Mouse (Mus musculus) CD4-positive naive resting alpha-beta T cell, adult 57 days (primary cell): ENCODE data around the gene Lrrc74b. TPM values are rescaled to one million over a fixed set of nuclear protein-coding genes. Genes with fewer than 3 reads are reported as not detected.

Experiments
- total RNA-seq: library from RNA; stranded (reverse); gene quantifications from one replicate; pipeline ENCODE4 v1.2.4, GENCODE M21; 2023

Gene Lrrc74b
- total RNA-seq = not detected

DNA sequence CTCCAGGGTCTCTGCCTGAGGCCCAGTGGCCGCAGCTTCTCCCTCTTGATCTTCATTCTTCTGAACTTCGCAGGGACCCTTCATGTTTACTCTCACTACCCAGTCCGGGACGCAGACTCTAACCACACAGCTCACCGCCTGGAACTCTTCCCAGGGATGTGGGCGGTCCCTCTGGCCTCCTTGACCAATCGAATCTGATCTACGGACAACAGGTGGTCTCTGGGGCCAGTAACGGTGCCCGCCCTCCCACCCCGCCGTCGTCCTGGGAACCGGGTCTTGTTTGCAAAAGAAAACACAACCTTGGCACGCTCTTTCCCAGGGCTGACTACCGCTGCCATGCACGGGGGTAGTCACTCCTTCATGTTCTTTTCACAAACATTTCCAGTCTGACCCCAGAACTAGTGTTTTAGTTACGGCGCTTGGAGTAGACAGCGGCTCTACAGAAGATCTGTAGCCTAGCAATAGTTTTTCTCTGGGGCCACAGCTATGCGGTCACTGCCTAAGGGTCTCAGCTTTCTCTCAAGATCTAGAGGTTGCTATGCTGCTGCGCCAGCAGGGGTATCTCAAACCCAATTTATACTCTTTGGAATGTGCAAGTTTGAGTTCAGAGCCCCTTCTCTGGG, at the start of gene Lrrc74b:
Gene Lrrc74b (minus strand): TSS at position 120 of the 623 bp plus-strand sequence.

DNA sequence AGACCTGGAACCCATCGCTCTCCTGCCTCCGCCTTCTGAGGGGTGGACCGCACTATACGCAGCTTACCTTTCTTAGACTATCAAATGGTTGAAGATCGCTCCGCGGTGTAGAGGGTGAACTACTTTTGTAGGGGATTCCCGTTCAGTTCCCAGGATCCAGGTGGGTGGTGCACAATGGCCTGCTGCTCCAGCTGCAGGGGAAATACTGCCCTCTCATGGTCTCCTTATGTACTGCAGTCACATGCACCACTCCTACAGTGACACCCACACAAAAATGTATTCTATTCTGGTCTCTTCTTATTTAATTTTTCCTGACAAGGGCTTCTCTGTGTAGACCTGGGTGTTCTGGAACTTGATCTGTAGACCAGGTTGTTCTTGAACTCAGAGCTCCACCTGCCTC, 22.0 kb upstream of the Lrrc74b start, which contains the start of gene Slc7a4:
Gene Slc7a4 (minus strand): TSS at position 151 of the 400 bp plus-strand sequence.

DNA sequence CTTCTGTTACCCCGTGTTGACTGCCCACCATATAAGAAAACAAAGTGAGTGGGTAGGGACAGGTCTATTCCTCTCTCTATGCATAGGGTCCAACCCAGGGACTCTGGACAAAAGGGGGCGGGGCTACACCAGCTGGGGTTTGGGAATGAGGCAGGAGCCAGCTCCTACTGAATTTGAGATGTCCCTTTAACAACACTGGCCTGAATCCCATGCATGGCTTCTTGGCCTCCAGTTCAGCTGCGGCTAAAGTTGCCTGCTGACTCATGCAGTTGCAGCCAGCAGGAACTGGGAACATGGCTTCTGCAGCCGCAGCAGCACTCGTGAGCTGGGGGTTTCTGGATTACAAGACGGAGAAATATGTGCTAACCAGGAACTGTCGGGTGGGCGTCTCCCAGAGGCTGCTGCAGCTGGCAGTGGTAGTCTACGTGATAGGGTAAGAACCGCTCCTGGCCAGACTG, 733 bp upstream of the Lrrc74b start, which contains the start of gene P2rx6:
Gene P2rx6 (plus strand): TSS at position 135 of the 458 bp plus-strand sequence.

DNA sequence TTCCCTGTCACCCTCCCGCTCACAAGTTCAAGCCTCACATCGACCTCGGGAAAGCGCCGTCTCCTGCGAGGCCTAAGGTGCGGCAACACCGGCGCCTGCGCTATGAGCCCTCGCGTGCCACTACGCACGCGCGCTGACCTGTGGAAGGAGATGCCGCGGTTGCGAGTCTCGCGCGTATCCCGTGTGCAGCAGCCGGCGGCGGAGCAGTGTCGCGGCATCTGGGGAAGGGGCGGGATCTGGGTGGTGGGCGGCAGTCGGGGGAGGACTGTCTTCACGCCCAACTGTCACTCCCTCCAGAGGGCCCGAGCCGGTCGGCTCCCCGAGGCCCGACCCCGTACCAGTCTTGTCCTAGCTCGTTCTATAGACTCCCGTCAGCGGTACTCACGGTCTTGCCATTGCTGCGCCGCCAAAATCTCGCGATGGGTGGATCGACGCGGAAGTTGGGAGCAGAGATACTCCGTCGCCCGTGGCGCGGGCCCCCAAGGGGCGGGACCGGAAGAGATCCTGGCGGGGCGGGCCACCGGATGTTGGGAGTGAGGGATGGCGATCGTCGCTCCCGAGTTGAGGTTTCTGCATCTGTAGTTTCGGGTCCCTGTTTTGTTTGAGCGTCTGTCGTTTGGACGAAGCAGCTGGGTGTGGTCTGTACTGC, 30.3 kb downstream of the Lrrc74b start, which contains the start of gene Thap7:
Gene Thap7 (minus strand): TSS at position 497 of the 649 bp plus-strand sequence.

DNA sequence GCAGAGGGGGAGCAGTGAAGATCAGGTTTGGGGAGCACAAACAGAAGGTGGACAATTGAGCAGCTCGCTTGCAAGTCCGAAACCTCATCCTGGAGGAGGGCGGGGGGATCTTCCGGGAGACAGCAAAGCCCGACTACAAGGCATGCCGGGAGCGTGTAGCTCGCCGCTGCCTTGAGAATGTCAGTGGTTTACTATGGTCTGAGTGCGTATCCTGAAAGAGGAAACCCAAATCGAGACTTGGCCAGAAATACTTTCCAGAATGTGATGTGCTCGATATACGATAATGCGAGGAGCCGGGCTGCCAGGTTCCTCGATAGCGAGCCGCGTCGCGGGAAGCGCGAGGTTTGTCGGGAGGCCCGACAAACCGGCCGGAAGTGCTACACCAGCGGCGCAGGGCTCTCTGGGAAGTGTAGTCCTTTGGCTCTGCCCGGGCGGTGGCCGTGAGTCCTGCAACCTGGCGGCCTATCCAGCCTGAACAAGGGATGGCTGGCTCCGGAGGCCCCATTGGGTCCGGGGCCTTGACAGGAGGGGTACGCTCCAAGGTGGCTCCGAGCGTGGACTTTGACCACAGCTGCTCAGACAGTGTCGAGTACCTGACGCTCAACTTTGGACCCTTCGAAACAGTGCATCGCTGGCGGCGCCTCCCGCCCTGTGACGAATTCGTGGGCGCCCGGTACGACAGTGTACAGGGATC, 52.4 kb downstream of the Lrrc74b start, which contains the start of gene Lztr1:
Gene Lztr1 (plus strand): TSS at position 143 of the 694 bp plus-strand sequence.

Other genes with a start within 250 kb of the Lrrc74b start
- not detected for gene Serpind1, start 229.9 kb downstream of the Lrrc74b start, total RNA-seq
- gene Snap29, start 155.3 kb downstream of the Lrrc74b start, total RNA-seq = 21.2 TPM
- 127 TPM for gene Pi4ka, start 154.9 kb downstream of the Lrrc74b start, total RNA-seq
- gene Crkl, start 109.3 kb downstream of the Lrrc74b start, total RNA-seq = 64.5 TPM
- gene Aifm3, start 71.6 kb downstream of the Lrrc74b start, total RNA-seq = 0.21 TPM
- 62.5 TPM for gene Lztr1, start 52.6 kb downstream of the Lrrc74b start, total RNA-seq
- gene Thap7, start 30.1 kb downstream of the Lrrc74b start, total RNA-seq = 41.0 TPM
- not detected for gene P2rx6, start 638 bp upstream of the Lrrc74b start, total RNA-seq
- gene Slc7a4, start 22.0 kb upstream of the Lrrc74b start, total RNA-seq = 0.56 TPM
- gene Smpd4, start 58.1 kb upstream of the Lrrc74b start, total RNA-seq = 43.7 TPM
- gene Ccdc74a, start 85.2 kb upstream of the Lrrc74b start, total RNA-seq = not detected
- gene Med15, start 171.6 kb upstream of the Lrrc74b start, total RNA-seq = 137 TPM
- 22.1 TPM for gene Klhl22, start 198.4 kb upstream of the Lrrc74b start, total RNA-seq
- gene Scarf2, start 236.0 kb upstream of the Lrrc74b start, total RNA-seq = 0.53 TPM